Mouse (Mus musculus) layer of hippocampus, adult 8-10 months (tissue): ENCODE measurements at regions not wholly inside any gene's neighbourhood (a gene's known extent, or its start where the extent isn't known, plus 50 kb on each side); places are given as distances from the start of the nearest gene placed in this dataset.

Source experiments
- DNase-seq, 2 experiments: peaks; one replicate each; pipeline ENCODE4 v3.0.0; 2022; ENCODE audit warnings: low spot score in 2 of 2

DNA sequence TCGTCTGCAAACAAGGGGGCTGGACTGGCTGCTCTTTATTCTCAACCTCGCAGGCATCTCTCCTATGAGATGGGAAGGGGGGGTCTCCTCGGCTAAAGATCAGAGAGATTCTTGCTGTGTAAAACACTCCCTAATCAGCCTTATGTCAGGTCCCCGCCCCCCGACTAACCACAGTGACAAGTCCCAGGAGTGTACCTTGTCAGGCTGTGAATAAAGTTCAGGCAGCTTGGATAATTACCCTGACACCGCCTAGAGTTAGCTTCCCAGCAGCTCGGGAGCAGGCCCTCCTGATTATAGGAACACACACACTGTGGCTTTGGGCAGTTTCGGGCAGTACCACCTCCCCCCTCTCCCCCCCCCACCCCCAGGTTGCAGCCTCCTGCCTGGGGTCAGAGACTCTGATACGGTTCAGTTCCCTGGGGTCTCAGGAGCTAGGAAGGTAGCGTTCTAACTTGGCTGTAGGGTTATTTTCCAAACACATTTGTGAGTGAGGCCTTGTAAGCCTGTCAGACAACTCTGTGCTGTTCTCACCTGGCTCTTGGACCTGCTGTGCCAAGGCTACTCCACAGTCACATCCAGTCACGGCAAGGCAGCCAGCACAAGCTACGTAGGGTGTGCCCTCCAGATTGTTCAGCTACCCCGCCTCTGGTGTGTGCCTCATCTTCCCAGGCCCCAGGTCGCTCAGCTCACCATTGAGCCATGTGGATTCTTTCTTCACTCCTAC, 461.0 kb upstream of the Zmiz1 start:
- DNase-seq: no peak

DNA sequence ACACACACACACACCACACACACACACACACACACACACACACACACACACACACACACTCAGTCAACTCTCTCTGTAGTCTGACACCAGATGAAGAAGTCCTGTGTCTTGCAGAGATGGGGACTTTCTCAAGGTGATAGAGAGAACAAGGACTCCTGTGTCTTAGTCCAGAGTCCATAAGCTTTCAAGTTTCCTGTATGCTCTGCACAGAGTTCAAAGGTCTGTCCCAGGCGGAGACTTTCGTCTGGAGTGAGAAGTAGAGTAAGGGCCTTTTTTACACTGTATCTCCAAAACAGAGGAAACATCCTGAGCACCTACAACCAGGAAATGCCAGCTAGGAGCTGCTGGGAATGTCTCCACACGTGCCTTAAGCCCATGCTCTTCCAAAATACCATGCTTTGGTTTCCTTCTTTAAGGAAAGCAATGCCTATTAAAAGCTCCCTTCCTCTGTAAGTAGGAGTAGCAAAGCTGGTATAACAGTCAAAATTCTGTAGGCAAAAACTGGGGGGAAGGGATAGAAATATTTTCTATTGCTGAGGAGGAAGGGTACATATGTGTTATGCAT, 459.9 kb upstream of the Zmiz1 start:
- no peak for DNase-seq

DNA sequence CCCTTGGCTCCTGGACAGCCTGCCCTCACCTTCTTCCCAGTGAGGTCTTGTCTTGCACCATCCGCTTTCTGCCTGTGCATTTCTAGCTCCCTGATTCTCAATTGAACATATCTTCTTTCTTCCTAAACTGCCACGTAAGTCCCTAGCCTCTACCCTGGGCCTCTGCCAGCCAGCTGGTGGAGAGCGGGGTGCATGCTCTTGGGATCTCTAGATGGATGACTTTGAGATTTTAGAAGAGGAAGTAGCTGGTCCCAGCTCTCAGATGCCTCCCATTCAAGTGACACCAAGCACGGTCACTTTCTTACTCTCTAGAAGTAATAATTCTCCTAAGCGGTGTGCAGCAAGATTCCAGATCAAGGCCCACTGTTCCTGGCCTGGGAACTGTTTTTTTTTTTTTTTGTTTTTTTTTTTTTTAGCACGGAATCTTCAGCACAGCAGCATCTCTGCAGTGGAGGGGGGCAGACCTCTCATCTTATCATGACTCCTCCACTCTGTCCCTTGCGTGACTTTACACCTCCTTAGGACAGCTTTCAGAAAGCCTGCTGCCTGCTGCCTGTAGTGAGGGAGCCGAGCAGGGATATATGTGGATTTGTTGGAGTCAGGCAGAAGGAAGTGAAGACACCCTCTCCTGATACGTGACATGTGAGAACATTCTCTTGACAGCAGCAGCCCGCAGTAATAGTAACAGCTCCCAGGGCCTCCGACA, 453.6 kb upstream of the Zmiz1 start:
- DNase-seq: no peak

DNA sequence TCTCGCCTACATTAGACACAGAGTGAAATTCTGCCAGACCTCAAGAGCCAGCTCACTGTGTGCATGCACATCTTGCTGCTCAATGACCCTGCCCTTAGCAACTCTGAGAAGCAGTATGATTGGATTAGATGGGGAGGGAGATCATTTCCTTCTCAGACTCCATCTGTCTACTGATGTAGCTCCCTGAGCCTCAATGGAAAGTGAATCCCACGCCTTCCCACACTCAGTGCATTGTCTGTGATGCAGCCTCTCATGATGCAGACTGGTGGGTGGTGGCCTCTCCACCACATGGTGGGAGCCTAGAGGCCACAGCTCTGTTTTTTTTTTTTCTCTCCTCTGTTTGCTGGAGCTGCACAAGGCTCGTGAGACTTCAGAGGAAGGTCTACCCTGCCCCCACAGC, 447.1 kb upstream of the Zmiz1 start:
- DNase-seq: peak in 1 of 2 experiments; percentile 32

DNA sequence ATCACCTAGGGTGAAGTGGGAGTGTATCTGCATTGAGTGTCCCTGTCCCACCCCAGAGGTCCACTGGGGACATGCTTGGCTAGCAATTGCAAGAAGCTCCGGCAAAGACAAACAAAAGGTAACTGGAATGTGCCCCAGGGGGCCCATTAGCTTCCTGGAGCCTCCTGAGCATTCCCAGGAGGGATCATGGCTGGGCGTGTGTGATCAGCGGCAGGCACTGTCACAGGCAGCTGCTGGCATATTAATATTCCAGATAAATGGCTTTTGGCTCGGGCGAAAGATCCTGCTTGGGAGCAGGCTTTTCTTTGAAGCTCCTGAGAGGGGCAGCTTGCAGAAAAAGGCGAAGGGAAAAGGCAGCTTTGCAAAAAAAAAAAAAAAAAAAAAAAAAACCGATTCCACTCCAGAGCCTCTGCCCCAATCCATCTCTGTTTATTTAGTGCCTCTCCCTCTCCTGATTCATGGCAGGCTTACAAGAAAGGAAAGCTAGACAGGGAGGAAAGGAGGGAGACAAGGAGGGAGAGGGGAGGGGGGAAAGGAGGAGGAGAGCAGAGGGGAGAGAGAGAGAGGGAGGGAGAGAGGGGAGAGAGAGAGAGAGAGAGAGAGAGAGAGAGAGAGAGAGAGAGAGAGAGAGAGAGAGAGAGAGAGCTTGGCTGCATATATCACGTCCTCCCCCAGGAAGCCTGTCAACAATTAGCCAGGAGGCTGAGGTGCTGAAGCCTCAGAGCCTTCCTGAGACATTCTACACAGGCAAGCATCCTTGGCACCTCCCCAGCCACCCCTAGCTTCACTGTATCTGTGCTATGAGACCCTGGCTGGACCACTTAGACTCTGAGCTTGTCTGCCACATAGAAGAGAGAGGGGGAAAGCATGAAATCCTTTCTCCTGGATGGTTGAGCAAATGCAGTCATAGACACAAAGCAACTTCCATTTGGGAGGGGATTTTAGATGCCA, 443.4 kb upstream of the Zmiz1 start:
- DNase-seq: no peak

DNA sequence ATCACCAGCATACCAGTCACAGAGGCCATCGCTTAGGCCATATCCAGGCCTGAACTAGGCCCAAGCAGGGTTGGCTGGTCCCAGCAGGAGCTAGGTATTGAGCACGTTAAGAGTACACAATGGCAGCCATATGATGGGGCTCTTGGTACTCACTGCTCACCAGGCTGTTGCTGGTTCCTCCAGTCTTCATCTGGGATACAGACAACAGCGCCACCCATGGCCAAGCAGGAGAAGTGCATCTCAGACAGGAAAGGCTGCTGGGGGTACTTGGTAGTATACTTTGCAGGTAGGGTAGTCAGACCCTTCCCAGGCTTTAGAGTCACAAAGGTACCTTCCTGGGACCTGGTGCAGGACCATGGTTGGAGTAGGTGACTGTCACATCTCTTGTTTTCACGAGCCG, 441.1 kb upstream of the Zmiz1 start:
- no peak for DNase-seq

DNA sequence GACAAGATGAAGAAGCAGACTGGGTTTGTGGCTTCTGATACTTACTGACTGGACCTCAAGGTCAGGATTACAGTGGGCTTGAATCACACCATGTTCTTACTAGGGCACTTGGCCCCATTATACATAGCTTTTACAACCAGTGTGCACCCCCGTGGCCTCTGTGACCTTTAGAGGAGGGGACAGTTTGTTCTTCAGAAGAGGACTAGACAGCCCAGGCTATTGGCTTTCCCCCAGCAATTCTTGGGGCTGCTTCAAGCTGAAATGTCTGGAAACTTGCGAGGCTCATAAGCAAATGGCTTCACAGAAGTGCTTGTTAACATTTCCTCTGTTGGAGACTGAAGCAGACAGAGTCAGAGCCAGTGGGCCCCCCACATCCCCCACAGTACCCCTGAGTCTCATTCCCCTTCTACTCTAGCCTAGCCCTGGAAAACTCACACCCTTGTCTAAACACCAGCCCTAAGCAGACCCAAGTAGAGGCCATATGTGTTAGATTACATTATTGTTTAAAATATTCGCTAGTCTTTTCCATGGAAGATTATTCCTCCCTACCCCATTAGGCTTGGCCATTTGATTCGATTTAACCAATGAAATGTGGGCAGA, 439.6 kb upstream of the Zmiz1 start:
- DNase-seq: no peak

DNA sequence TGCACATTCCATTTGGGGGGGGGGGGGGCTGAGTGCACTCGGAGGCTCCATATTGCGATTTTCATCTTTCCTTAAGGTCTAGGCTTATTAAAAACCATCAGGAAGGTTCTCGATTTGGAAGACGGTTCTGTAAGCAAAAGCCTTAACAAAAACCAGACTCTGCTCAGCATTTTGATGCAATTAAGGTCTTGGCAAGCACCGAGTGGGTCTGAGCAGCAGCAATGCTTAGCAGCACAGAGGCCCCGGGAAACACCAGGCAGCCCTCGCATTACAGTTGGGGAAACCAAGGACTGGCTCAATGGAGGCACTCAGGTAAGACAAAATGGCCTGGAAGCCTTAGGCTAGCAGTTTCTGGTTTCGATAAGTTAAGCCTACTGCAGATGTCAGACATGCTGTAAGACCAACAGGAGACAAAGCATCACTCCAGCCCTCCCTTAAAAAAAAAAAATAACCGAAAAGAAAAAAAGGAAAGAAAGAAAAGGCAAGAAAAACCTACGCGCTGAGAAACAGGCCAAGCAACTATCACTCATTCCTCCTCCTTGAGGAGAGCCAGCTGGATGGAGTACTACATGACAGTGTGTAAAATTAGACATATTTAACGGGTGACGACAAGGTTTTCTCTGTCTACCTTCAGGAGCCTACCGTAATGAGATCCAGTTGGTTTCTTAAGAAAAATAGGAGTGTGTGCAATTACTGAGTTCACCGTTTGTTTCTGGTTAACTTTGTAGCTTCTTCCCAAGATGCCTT, 436.3 kb upstream of the Zmiz1 start:
- no peak for DNase-seq

DNA sequence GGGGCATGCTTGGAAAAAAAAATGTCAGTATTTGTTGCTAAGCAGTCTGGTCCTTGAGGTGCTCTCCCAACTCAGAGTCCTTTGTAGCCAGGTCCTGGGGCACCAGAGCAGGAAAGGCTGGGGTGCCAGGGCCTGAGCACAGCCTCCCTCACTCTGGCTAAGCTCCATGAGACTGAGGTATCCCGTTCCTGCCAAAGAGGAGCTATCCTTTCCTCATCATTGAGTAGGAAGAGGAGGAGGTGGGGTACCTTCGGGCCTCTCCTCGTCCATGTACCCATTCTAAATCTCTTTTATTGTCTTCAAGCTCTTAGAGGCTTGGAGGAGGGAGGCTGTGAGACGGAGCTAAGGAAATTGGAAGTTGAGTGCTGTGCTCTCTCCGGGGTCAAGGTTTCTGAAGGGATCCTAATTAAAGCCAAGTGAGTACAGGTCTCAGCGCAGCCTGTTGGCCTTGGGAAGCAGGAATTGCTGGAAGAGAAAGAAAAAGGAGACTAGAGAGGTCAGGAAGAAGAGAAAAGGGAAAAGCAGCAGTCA, 435.6 kb upstream of the Zmiz1 start:
- no peak for DNase-seq

DNA sequence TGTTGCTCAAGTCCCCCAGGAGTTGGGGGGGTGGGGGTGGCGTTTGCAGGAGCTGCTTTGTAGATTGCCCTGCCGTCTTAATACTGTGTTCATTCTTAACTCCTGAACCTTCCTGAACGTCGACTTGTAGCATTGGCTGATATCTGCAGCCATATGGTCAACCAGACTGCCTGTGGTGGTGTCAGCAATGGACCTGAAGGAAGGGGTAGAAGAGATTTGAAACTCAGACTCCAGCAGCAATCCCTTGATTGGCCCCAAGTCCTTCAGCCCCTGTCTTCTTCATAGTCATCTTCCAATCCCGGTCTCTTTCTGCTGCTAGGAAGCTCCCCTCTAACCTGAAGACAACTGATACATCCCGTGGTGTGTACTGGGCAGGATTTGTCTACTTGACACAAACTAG, 433.9 kb upstream of the Zmiz1 start:
- no peak for DNase-seq

DNA sequence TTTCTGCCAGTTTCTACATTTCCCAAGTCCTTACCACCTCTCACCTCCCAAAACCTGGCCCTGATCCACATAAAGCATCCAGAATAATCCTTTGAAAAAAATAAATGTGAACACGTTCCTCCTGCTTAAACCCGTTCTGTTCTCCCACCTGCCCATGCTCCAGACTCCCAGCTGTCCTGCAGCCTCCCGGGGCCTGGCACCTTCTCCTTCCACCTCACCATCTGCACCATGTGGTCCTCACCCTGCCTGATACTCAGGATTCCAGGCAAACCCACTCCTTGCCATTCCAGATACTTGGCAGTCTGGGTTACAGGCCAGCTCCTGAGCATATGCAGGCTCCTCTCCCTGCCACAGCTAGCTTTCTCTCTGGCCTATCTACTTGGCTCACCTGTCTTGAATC, 431.9 kb upstream of the Zmiz1 start:
- no peak for DNase-seq

DNA sequence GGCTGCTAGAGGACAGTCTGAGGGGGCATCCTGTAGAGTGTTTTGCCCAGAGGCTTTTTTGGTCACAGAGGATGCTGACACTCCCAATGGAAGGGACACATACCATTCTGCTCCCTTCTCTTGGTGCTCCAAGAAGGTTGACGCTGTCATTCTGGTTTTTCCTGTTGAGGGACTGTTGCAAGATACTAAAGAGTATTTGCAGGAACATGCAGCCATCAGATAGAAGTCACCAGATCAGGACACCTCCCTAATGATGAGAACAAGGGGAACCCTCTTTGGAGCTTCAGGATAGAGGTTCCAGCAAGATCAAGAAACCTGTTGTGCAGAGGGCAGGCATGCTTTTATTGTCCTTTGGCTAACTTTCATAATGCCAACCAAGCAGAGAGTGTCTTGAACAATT, 431.1 kb upstream of the Zmiz1 start:
- DNase-seq: no peak

DNA sequence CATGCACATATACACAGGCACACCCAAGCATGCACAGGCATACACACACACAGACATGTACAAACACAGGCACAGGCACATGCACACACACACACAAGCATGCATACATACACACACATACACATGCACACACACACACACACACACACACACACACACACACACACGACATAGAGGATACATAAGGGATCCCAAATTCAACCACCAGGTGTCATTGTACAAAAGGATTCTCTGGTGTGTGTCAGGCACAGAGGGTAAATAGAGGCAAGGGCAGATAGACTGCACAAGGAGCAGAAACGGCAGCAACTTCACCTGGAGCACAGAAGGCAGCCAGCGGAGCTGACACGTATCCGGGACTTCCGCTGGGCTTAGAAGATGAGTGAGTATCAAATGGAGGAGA, 428.1 kb upstream of the Zmiz1 start:
- no peak for DNase-seq

DNA sequence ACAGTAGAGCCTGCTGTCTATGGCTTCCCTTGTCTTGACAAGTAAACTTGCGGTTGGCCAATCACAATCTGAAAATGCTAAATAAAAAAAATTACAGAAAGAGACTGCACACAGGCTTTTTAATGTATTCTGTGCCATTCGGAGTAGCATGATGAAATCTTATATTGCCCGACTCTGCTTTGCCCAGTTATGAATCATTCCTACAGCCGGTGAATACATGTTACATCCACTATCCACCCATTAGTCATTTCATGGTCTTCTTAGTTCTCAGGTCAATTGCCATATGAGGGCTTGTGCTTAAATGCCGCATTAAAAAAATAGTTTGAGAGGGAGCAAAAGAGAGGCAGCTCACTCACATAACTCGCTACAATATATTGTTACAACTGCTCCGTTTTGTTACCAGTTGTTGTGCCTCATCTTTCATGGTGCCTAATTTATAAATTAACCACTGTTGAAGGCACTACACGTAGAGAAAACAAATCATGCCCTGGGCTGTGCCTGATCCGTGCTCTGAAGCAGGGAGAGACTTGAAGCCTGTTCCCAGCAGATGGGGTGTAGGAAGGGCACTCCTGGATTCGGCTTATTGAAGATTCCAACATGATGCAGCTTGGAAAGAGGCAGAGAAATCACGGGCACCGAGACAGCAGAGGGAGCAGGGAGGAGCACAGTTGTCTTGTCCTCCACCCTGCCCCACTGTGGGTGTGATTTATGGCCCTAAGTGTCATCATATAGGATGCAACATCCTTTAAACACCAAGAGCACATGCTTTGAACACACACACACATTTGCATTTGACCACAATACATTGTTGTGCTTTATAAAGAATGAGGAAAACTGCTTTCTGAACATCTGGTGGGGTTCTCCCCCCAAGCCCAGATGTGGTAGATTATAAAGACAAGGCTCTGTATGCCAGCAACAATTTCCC, 427.0 kb upstream of the Zmiz1 start:
- DNase-seq: peak; percentile 44 to 52

DNA sequence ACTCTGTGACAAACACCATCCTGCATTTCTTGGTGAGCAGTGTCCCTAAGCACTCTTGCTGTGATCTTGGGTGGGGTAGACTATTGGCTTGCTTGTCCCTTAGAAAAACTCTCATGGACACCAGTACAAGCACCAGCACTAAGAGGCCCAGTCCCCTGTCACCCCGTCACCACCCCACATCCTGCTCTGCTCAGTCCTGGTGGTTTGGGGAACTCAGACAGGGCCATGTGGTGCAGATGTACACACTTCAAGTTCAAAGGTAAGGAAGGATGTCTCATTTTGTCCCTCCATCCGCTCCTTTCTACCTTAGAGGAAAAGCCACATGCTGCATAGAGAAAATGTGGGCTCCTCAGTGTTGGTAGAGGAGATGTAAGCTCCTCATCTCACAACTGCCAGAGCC, 426.1 kb upstream of the Zmiz1 start:
- DNase-seq: no peak

DNA sequence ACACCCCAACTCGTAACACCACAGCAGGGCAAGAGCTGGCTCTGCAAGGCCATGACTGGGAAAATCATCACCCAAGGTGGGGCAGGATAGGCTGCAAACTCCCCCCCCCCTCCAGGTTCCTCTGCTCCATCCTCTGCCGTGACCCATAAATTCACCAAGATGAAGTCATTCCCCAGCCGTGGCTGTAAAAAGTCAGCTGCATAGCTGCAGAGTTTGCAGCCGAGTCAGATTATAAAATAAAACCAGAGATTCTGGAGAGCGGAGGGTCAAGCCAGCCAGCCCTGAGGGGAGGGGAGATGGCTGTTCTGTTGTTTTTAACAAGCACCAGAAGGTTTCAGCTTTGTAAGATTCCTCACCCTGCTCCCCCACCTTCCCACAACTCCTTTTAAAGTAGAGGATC, 416.7 kb upstream of the Zmiz1 start:
- no peak for DNase-seq

DNA sequence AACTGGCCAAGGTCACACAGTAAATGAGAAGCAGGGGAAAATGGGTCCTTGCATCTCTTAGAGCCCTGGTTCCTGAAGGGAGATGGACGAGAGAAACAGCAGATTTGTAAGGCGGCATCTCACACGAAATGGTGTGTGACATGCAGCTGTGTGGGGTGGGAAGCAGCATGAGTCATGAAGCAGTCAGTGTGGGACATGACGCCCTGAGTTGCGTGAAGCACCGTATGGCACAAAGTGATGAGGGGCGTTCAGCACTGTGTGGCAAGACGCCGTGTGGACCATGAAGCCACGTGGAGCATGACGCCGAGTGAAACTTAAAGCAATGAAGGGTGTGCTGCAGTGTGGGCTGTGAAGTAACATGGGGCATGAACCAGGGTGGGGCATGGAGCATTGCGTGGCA, 414.9 kb upstream of the Zmiz1 start:
- DNase-seq: no peak

DNA sequence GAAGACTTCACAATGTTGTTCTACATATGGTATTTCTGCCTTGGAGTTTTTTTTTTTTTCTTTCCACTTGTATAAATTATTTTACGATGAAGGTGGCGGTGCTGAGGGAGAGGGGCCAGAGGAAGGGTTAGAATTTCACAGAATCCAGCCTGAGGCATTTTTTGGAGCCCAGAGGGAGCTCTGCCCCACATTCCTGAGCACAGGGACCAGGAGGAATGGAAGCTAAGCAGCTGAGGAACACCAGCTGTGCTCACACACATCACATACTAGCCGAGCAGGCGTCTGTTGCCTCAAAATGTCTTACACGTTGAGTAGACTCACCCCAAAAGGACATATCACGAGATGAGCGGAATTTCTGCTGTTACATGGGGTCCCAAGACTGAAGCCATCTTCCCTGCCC, 414.1 kb upstream of the Zmiz1 start:
- DNase-seq: no peak

DNA sequence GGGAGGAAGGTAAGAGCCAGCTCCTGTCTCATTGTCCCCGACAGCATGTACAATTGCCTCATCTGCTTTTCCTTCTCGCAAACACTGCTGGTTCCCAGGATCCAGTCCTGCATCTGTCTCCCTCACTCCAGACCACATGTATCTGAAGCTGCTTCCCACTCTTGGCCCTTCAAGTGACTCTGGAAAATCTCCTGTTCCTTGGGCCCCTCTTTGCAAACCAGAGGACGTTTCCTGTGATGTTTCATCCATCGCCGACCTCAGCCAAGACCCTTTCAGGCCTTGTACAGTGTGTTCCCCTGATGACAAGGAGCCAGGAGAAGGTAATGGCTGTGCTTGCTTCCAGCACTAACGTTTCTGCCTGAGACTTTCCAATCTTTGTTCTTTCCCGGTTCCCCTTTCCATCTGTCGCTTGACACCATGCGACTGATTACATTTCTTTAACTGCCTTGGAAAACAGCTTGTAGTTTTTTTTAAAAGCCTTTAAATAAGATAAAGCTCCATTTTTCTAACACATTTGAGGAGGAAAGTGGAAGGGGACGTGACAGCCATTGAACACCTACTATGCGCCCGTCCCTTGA, 408.2 kb upstream of the Zmiz1 start:
- no peak for DNase-seq
